Mouse (Mus musculus): ENCODE measurements around the gene Tmem163. TPM values are rescaled to one million over a fixed set of nuclear protein-coding genes. Genes with fewer than 3 reads are reported as not detected.

Tmem163 gene
- total and polyA plus RNA-seq, 3 experiments, result 4.5 to 10.0 (median 8.1) TPM

- H3K27ac ChIP-seq (ENCODE audit: insufficient read depth, low read depth), result no peak overlapping the region
- H3K9ac ChIP-seq (ENCODE audit: insufficient read depth, low read depth), result no peak overlapping the region
- in situ Hi-C loops (cut with MboI; ENCODE audit: low pct_ligation_motif_present, low pct_unique_long_range_greater_than_20kb, low sequenced_read_pairs) (no loop called here), dilution Hi-C loops (cut with MboI; ENCODE audit: extremely low pct_ligation_motif_present, extremely low pct_unique_long_range_greater_than_20kb, low sequenced_read_pairs) (no loop called here)
- no peaks in the 10 kb centered on the region; a peak in 1 of 4 replicates for H3K4me1 ChIP-seq (ENCODE audit: control insufficient read depth in 1 of 2, insufficient read depth in 2 of 2)
- H3K79me2 ChIP-seq (replicated peaks; ENCODE audit: control insufficient read depth, extremely low read depth, insufficient read depth, poor library complexity, severe bottlenecking), result no peaks in the 10 kb centered on the region
- DNase-seq (ENCODE audit: extremely low read depth), result no peak
- H3K27me3 ChIP-seq (replicated peaks), result no peaks in the 10 kb centered on the region
- H3K36me3 ChIP-seq (replicated peaks in 1 of 2; ENCODE audit: control insufficient read depth in 1 of 2, insufficient read depth in 1 of 2, low read length in 1 of 2), result peaks cover 0 to 30% of the 10 kb centered on the region in 2 experiments
- H3K4me2 ChIP-seq (ENCODE audit: insufficient read depth, low read depth, poor library complexity, severe bottlenecking), result no peak overlapping the region
- H3K9me3 ChIP-seq (replicated peaks; ENCODE audit: low read length), result peaks cover 3% of the 10 kb centered on the region
- no peak for TF ChIP-seq JUN (IDR thresholded peaks at IDR 0.05; ENCODE audit: insufficient read depth, low read depth, low read length)
- no peak for TF ChIP-seq ELF1 (IDR thresholded peaks at IDR 0.05; ENCODE audit: low read depth, low read length)
- no peak for TF ChIP-seq MYC (IDR thresholded peaks at IDR 0.05; ENCODE audit: low read depth, low read length)
- TF ChIP-seq CHD2 (IDR thresholded peaks at IDR 0.05; ENCODE audit: low read length), result no peak
- TF ChIP-seq E2F4 (IDR thresholded peaks at IDR 0.05; ENCODE audit: insufficient replicate concordance, low read depth, low read length), result no peak
- no peak for TF ChIP-seq MEF2A (IDR thresholded peaks at IDR 0.05; ENCODE audit: borderline replicate concordance, low read depth, low read length)
- TF ChIP-seq ETS1 (conservative IDR thresholded peaks at IDR 0.05; ENCODE audit: low read depth, low read length), result no peak
- no peak for TF ChIP-seq RCOR1 (conservative IDR thresholded peaks at IDR 0.05; ENCODE audit: low read depth, low read length)
- TF ChIP-seq NRF1 (IDR thresholded peaks at IDR 0.05; ENCODE audit: low read depth, low read length), result no peak
- no peak for TF ChIP-seq RAD21 (IDR thresholded peaks at IDR 0.05; ENCODE audit: low read depth, low read length)
- TF ChIP-seq MAX (IDR thresholded peaks at IDR 0.05; ENCODE audit: low read length), result no peak
- TF ChIP-seq MXI1 (IDR thresholded peaks at IDR 0.05; ENCODE audit: low read depth, low read length), result no peak
- TF ChIP-seq UBTF (IDR thresholded peaks at IDR 0.05; ENCODE audit: low read depth, low read length), result no peak
- TF ChIP-seq USF1 (IDR thresholded peaks at IDR 0.05; ENCODE audit: low read depth, low read length), result no peak
- no peak for TF ChIP-seq EP300 (IDR thresholded peaks at IDR 0.05; ENCODE audit: low read length)
- TF ChIP-seq MAZ (IDR thresholded peaks at IDR 0.05; ENCODE audit: low read depth, low read length), result no peak
- TF ChIP-seq MAFK (IDR thresholded peaks at IDR 0.05; ENCODE audit: insufficient replicate concordance, low read length), result no peak
- H3K4me3 ChIP-seq (replicated peaks in 1 of 3; ENCODE audit: low read depth in 2 of 3, low read length in 2 of 3, poor library complexity in 1 of 3), result no peak overlapping the region
Observed at GRCm38 (mm10) chr1:127541522-127541921, 137.8 kb downstream of the Tmem163 start.

DNA sequence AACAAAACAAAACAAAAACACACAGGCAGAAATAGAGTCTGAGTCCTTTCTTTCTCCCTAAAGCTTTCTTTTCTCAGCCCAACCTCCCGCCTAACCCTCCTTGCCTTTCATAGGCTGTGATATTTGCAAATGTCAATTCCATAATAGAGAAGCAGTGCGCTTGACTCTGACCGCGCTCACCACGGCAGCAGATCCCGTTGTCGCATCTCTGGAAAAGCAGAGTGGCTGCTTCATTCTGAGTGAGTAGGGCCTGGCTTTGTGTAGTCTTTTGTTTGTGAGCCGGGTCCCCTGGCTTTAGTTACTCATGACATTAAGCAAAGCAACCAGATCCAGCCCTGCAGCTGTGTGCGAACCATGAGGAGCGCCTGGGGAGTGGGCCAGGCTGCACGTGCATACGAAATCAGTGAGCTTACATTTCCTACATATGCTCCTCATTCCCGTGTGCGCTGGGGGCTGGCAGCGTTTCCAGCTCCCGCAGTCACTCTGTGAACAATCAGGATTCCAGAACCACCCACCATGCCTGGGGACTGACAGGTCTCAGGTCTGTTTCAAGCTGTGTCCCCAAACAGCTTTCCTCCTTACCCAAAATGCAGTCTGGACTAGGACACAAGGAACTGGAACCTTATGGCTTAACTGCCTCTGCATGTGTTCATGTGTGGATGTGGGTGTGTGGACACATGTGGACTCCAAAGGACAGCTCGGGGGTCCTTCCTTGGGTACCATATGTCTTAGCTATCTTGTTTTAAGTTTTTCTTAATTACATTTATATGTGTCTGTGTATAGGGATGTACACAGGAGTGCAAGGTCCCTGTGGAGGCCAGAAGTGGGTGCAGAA lies 141.9 kb downstream of the Tmem163 start:
- Histone ChIP-seq H3K4me1 (ENCODE audit: control insufficient read depth in 1 of 2, insufficient read depth in 2 of 2) (peaks cover 0 to 7% of the 10 kb centered on the region in 2 experiments; a peak in 1 of 4 replicates), H3K9me3 (replicated peaks; ENCODE audit: low read length) (peaks cover 3% of the 10 kb centered on the region), H3K4me2 (ENCODE audit: insufficient read depth, low read depth, poor library complexity, severe bottlenecking) (no peak overlapping the region), H3K79me2 (replicated peaks; ENCODE audit: control insufficient read depth, extremely low read depth, insufficient read depth, poor library complexity, severe bottlenecking) (no peaks in the 10 kb centered on the region), H3K9ac (ENCODE audit: insufficient read depth, low read depth) (no peak overlapping the region), H3K27me3 (replicated peaks) (no peaks in the 10 kb centered on the region), H3K4me3 (replicated peaks in 1 of 3; ENCODE audit: low read depth in 2 of 3, low read length in 2 of 3, poor library complexity in 1 of 3) (no peak overlapping the region), H3K27ac (ENCODE audit: insufficient read depth, low read depth) (no peak overlapping the region), H3K36me3 (replicated peaks in 1 of 2; ENCODE audit: control insufficient read depth in 1 of 2, insufficient read depth in 1 of 2, low read length in 1 of 2) (peaks cover 0 to 24% of the 10 kb centered on the region in 2 experiments)
- dilution Hi-C loops (cut with MboI; ENCODE audit: extremely low pct_ligation_motif_present, extremely low pct_unique_long_range_greater_than_20kb, low sequenced_read_pairs), result no loop called here
- no peak for DNase-seq (ENCODE audit: extremely low read depth)
- TF ChIP-seq MXI1 (IDR thresholded peaks at IDR 0.05; ENCODE audit: low read depth, low read length) (no peak), ETS1 (conservative IDR thresholded peaks at IDR 0.05; ENCODE audit: low read depth, low read length) (no peak), ZNF384 (IDR thresholded peaks at IDR 0.05; ENCODE audit: low read depth, low read length) (no peak), POLR2A (IDR thresholded peaks at IDR 0.05; ENCODE audit: low read depth, low read length) (no peak), CHD1 (IDR thresholded peaks at IDR 0.05; ENCODE audit: low read depth, low read length) (no peak), ZKSCAN1 (IDR thresholded peaks at IDR 0.05; ENCODE audit: borderline replicate concordance, low read depth, low read length) (no peak), GABPA (IDR thresholded peaks at IDR 0.05; ENCODE audit: insufficient replicate concordance, low read depth, low read length) (no peak), EP300 (IDR thresholded peaks at IDR 0.05; ENCODE audit: low read length) (no peak), ELF1 (IDR thresholded peaks at IDR 0.05; ENCODE audit: low read depth, low read length) (no peak), USF2 (conservative IDR thresholded peaks at IDR 0.05; ENCODE audit: low read depth, low read length) (no peak), MYC (IDR thresholded peaks at IDR 0.05; ENCODE audit: low read depth, low read length) (no peak), NRF1 (IDR thresholded peaks at IDR 0.05; ENCODE audit: low read depth, low read length) (no peak), USF1 (IDR thresholded peaks at IDR 0.05; ENCODE audit: low read depth, low read length) (no peak), CTCF (conservative IDR thresholded peaks at IDR 0.05 in 1 of 2, IDR thresholded peaks at IDR 0.05 in 1 of 2; ENCODE audit: low read depth in 2 of 2, low read length in 2 of 2) (no peak), NELFE (IDR thresholded peaks at IDR 0.05; ENCODE audit: low read depth, low read length) (no peak), KAT2A (IDR thresholded peaks at IDR 0.05; ENCODE audit: insufficient replicate concordance, low read length) (no peak), TBP (conservative IDR thresholded peaks at IDR 0.05; ENCODE audit: low read depth, low read length) (no peak), RCOR1 (conservative IDR thresholded peaks at IDR 0.05; ENCODE audit: low read depth, low read length) (no peak), ZMIZ1 (IDR thresholded peaks at IDR 0.05; ENCODE audit: low read depth, low read length) (no peak)
- in situ Hi-C loops (cut with MboI; ENCODE audit: low pct_ligation_motif_present, low pct_unique_long_range_greater_than_20kb, low sequenced_read_pairs), result no loop called here
